Mouse (Mus musculus) small intestine, adult 2 months (tissue): ENCODE results near the gene Ldlr. TPM values are rescaled to one million over a fixed set of nuclear protein-coding genes. Genes with fewer than 3 reads are reported as not detected.

Source experiments
- H3K27ac ChIP-seq: fragments of 200-500 bp; 2 replicates; pipeline ENCODE4 v1.5.1; 2012; ENCODE audit warnings: low read depth, low read length, control low read depth, inconsistent platforms; ENCODE audit not compliant: insufficient read depth
- H3K27me3 ChIP-seq: fragments of 200-500 bp; 2 replicates; pipeline ENCODE4 v1.6.1; 2012; ENCODE audit warnings: mild to moderate bottlenecking, moderate library complexity, low read length, inconsistent platforms; ENCODE audit not compliant: control insufficient read depth, insufficient read depth
- H3K36me3 ChIP-seq: fragments of 200-500 bp; 2 replicates; pipeline ENCODE4 v1.6.1; 2012; ENCODE audit warnings: mild to moderate bottlenecking, low read length, control low read depth, inconsistent platforms; ENCODE audit not compliant: control insufficient read depth, insufficient read depth
- H3K4me1 ChIP-seq: fragments of 200-500 bp; 2 replicates; pipeline ENCODE4 v1.6.1; 2012; ENCODE audit warnings: low read length, inconsistent platforms, mixed read lengths; ENCODE audit not compliant: control insufficient read depth, insufficient read depth, insufficient read length
- H3K4me3 ChIP-seq: fragments of 200-500 bp; 2 replicates; pipeline ENCODE4 v1.5.1; 2012; ENCODE audit warnings: low read depth, mild to moderate bottlenecking, control low read depth, inconsistent platforms, low read length, moderate library complexity
- CTCF ChIP-seq: fragments of 200-500 bp; IDR thresholded peaks from 2 replicates; pipeline ENCODE4 v1.5.1; 2012; ENCODE audit warnings: low read depth, mild to moderate bottlenecking, control low read depth, inconsistent platforms, low read length, moderate library complexity, mixed read lengths; ENCODE audit not compliant: insufficient replicate concordance, insufficient read length; ENCODE audit errors: extremely low read depth
- POLR2A ChIP-seq: fragments of 200-500 bp; IDR thresholded peaks from 2 replicates; pipeline ENCODE4 v1.6.1; 2012; ENCODE audit warnings: low read depth, mild to moderate bottlenecking, control low read depth, inconsistent platforms, low read length, moderate library complexity
- WGBS: fragments of 180-500 bp; shearing (Covaris S2); methylation state at CpG from one replicate; pipeline ENCODE4 v1.1.7; 2018; 5-methylcytosine and 5-hydroxymethylcytosine counted together
- polyA plus RNA-seq: library from polyadenylated mRNA; depleted of rRNA; stranded (reverse); fragments of >200 nt; gene quantifications from 2 replicates; pipeline ENCODE4 v1.2.3, GENCODE M21; 2012; rRNA removed

The Ldlr gene
- polyA plus RNA-seq, 1 experiment = 58.9 TPM

GRCm38 (mm10) chr9:21798345-21799009 lies 75.2 kb downstream of the Ldlr start, which contains the start of gene Kank2:
Gene Kank2, minus strand, starts transcription at chr9:21798744.
- TF ChIP-seq CTCF = no peak
- peak; percentile 52; the same call in 1 of the 2 replicates for TF ChIP-seq POLR2A
- no peaks in the 10 kb centered on the region for H3K27me3 ChIP-seq
- H3K36me3 ChIP-seq = peaks cover 7% of the 10 kb centered on the region; the same call in 1 of the 2 replicates
- WGBS = under 1% methylated on average over 52 of the region's 52 CpGs
- peaks cover 7% of the 10 kb centered on the region for H3K4me1 ChIP-seq
- peak within 1 kb of the TSS; percentile 57 for H3K27ac ChIP-seq
- H3K4me3 ChIP-seq = peak within 1 kb of the TSS; percentile 81

- WGBS = 21% methylated on average over 3 of the region's 3 CpGs
- Histone ChIP-seq H3K27ac (peak overlapping the region; percentile 57; the same call in 1 of the 2 replicates), H3K4me1 (peaks cover 7% of the 10 kb centered on the region), H3K36me3 (peaks cover 6% of the 10 kb centered on the region; the same call in 1 of the 2 replicates), H3K27me3 (no peaks in the 10 kb centered on the region), H3K4me3 (peak overlapping the region; percentile 81)
- no peak for TF ChIP-seq CTCF
- no peak for TF ChIP-seq POLR2A
Observed at GRCm38 (mm10) chr9:21799010-21799350, 75.7 kb downstream of the Ldlr start.

Other genes with a start within 250 kb of the Ldlr start
- gene Tmed1, start 213.2 kb upstream of the Ldlr start, polyA plus RNA-seq = 7.5 and 10.8 TPM in 2 replicates
- gene AB124611, start 197.3 kb upstream of the Ldlr start, polyA plus RNA-seq = 1.2 and 1.4 TPM in 2 replicates
- gene Carm1, start 176.6 kb upstream of the Ldlr start, polyA plus RNA-seq = 31.7 and 63.4 TPM in 2 replicates
- gene Timm29, start 130.8 kb upstream of the Ldlr start, polyA plus RNA-seq = 11.0 and 14.7 TPM in 2 replicates
- 22.5 and 35.9 TPM in 2 replicates for gene Yipf2, start 130.7 kb upstream of the Ldlr start, polyA plus RNA-seq
- gene Smarca4, start 107.3 kb upstream of the Ldlr start, polyA plus RNA-seq = 19.0 and 34.1 TPM in 2 replicates
- gene Spc24, start 36.8 kb downstream of the Ldlr start, polyA plus RNA-seq = 11.0 and 22.6 TPM in 2 replicates
- gene Kank2, start 75.3 kb downstream of the Ldlr start, polyA plus RNA-seq = 23.0 and 24.8 TPM in 2 replicates
- gene Angptl8, start 112.0 kb downstream of the Ldlr start, polyA plus RNA-seq = 10.2 and 12.3 TPM in 2 replicates
- 36.4 and 73.5 TPM in 2 replicates for gene Dock6, start 129.2 kb downstream of the Ldlr start, polyA plus RNA-seq
- gene Rab3d, start 194.7 kb downstream of the Ldlr start, polyA plus RNA-seq = 48.9 and 86.7 TPM in 2 replicates
- gene Ccdc159, start 204.0 kb downstream of the Ldlr start, polyA plus RNA-seq = 0.71 and 1.2 TPM in 2 replicates
- gene Tmem205, start 204.1 kb downstream of the Ldlr start, polyA plus RNA-seq = 81.5 and 113 TPM in 2 replicates
- gene Plppr2, start 213.6 kb downstream of the Ldlr start, polyA plus RNA-seq = 5.2 and 5.5 TPM in 2 replicates
- 4.7 and 7.1 TPM in 2 replicates for gene Swsap1, start 232.3 kb downstream of the Ldlr start, polyA plus RNA-seq
- 0.95 and 2.4 TPM in 2 replicates for gene Epor, start 240.0 kb downstream of the Ldlr start, polyA plus RNA-seq